Mouse (Mus musculus): ENCODE data around the gene Anapc11.
"Not testable (repeated sequence)": the region's sequence is repeated elsewhere in the genome, so short reads cannot be mapped to it uniquely, and the experiment has no call there.

Anapc11 gene

DNA sequence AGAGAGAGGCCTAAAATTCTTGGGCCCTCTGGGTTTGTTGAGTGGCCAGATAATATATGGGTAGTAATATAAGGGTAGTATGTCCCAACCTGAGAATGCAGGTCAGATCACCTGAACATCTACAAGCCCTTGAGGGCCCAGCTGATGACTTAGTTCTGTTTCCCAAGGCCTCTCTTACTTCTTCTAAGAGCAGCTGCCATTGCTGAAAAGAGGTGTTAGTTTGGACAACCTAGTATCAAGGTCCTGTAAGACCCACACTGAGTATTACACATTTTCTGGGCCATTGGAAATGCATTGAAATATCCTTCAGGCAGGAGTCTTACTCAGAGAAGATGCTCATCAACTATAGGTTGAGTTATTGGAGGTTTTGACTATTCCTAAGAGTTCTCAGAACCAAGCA, 22.3 kb upstream of the Anapc11 start:
- no peak for DNase-seq

DNA sequence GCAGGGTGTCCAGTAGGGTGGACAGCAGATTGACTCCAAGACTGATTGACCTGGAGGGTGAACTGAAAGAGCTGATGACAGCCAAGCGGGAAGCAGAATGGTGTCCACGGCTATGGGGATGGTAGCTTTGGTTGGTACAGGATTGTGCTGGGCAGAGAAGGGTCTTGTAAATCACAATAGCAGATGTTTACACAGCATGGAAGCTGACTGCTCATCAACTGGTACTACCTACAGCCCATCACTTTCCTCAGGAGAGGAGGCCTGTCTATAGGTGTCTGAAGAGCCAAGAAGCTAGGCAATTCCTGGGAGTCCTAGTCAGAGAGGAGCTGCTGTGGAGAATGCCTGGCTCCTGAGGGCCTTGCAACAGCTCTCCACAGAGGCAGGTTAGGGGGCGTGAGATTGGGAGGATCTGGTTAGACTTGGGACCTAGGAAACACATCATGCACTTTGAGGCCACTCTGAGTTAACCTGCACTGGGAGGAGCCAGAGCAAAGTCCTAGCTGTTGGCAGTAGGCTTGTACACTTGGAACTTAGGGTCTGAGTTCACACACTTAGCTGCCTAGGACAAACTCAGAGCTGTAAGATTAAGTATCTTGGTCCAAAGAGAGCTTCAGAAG, 21.7 kb upstream of the Anapc11 start:
- DNase-seq, result no peak

DNA sequence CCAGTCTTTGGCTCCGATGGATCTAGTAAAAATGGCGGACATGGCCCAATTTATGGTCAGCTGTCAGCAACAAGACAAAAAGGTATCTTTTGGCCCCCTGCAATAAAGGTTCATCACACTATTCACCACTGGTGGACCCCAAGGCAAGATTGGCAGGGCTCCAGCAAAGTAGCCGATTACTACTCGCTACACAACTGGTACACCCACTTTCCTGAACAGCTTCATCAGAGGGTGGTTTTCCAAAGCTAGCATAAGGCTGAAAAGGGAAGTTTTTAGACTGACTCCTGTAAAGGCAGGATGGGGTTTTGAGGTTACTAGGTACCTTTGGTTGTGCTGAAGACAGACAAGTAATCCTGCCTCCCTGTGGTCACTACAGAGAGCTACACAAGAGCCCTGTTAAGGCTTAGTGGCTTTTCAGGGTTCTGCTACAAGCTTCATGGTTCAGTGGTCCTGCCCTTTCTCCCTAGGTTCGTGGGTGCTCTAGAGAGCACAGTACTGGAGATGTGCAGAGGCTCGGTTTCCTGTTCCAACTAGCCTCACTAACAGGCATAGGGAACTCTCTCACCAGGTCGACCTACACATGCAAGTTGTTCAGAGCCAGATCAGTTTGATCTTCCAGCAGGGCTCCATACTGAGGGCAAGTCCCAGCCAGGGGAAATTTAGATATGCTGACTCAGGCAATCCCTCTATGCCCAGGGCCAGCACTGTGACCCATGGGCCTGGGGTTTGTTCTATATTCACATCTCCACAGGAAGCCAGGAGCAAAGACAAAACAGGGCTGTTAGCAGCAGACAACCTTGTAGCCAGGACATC, 20.8 kb upstream of the Anapc11 start:
- DNase-seq, result no peak

DNA sequence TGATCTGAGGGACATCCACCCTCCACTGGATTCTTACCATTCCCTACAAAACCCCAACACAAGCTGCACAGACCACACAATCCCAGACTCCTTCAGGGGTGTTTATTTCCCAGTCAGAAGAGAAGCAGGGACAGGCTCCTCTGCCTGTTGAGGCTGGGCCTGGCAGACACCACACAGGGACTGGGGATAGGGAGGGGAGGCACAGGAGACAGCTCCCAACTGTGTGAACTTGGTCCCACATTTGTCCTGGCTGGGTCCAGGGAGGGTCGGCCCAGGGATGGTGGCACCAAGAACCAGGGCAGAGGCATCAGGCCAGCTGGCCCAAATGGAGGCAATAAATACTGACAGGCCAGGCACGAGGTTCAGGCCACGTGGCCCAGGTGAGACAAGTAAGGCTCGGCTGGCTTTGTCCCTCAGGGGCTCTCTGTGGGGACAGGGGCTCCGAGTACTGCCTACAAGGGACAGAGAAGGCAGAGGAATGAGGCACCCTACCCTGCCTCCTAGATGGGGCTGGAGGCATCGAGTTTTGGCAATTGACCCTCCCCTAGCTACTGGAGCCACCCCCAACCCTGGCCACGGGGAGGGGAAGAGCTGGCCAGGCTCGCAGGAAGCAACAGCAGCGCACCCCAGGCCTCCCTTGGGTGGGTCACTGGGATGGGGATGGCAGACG, 20.1 kb upstream of the Anapc11 start:
- DNase-seq, result no peak

DNA sequence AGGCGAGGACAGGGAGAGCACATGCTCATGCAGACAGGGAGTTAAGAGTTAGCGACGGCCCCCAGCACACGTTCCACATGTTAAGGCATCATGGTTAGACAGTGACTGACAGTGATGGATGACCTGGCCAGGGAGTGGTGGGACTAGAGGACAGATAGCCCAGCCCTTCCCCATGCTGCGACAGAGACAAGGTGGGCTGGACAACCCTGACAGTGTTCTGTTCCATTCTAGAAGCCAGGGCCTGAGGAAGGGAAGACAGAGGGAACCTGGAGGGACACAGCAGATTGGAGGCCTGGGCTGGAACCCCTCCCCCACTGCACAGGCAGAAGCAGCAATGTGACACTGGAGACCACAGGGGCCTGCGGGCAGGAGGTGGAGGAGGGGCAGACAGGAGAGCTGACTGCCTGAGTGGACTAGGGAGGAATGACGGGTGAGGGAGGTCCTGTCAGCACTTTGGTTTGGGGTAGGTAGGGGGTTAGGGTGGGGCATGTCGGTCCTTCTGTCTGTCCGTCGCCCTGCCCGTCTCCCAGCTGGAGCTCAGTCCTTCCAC, 19.5 kb upstream of the Anapc11 start:
- DNase-seq, result peak in 1 of 2 experiments; percentile 31

DNA sequence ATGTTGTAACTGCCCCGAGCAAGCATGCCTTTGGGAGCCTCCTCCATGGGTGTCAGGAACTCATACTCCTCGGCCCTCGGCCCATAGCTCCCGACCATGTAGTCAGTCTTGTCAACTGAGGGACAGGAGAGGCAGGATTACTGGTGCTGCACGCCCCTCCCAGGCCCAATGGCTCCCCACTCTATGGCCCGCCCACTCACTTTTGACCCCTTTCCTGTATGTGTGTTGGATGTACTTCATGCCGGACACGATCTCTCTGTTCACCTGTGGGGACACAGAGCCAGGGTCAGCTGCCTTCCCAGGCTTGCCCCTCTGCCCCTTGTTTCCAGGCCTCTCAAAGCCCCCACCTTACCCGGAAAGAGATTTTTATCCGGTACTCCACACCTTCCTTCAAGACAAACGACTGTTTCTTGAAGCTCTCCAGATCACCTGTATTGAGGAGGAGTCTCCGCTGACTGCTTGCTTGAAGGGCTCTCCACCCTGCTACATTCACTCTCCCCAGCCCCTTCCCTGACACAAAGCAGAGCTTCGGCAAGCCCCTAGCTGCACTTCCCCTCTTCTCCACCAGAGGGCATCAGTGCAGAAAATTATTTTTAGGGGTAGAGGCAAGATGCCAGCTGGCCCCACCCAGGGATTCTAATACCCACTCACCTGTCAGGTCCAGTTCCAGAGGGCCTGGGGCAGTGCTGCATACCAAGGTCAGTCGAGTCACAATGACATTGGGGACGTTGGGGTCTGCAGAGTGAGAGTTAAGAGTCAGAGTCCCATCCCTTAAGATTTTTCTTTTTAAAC, 18.7 kb upstream of the Anapc11 start:
- DNase-seq, result peak; percentile 48 to 75

DNA sequence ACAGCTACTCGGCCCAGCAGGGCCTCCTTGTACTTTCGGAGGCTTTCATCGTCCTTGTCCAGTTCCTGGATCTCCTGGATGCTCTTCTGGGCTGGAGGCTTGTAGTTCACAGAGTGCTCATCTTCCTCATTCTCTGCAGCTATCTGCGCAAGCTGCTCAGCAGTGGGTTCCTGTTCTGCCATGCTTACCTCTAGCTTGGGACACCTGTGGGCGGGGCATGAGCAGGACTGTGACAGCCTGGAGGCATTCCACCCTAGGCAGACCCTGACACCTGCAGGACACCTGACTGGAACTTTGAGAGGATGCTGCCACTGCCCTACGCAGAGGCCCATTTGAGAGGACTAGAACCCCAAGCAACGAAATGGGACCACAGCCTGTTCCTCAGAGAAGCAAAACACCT, 18.0 kb upstream of the Anapc11 start:
- peak in 1 of 2 experiments; percentile 35 for DNase-seq

DNA sequence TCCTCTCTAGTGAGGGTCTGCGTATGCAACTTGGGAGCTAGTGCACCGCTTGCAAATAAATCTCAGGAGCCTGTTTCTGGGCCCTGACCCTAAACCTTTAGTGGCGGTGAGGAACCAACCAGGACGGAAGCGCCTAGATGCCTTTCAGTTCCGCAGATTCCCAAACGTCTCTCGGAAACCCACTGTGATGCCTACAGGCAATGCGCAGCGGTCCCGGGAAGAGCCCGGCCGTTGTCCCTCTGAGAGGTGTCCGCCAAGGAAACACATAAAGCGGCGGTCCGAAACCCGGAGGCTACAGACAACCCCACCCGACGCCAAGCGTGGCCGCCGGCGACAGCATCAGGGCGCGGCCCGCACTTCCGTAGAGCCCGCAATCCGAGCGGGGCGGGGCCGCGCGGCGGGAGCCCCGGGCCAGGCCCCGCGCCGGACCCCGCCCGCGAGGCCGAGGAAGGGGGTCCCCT, 17.3 kb upstream of the Anapc11 start:
- DNase-seq, result peak in 1 of 2 experiments; percentile 27

DNA sequence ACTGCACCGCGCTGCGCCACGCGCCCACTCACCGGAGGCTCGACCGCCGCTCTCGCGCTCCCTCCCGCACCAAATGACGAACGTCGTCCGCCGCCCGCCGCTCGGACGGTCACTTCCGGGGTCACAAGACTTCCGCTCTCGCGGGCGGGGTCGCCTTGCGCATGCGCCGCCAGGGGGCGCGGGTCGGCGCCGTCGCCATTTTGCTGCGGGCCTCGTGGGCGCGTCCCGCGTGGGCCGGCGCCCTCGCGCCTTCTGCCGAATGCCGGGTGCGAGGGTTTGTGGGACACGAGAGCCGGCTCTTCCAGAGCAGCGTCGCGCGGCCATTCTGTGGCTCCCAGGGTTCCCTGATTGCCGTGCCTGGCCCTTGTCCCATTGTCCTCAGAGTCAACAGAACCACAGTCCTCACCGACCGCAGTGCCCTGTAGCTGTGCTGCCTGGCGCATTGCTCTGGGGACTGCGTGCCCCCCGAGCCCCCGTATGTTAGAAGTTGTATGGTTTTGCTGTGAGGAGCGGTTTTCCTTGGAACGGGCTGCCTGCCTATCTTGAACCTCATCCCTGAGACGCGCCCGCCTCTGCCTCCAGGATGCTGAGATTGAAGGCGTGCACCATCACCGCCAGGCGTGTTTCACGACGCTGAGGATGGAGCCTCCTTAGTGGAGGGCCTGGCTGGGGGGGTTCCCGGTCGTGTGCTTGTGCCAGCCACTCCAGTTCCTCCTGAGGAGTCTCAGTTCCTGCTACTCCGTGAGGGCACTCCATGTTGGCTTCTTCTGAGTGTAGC, 16.5 kb upstream of the Anapc11 start, which contains the start of gene Arhgdia:
Arhgdia (minus strand) TSS at position 135 of the 778 bp plus-strand sequence.
- peak; percentile 72 to 80 for DNase-seq

DNA sequence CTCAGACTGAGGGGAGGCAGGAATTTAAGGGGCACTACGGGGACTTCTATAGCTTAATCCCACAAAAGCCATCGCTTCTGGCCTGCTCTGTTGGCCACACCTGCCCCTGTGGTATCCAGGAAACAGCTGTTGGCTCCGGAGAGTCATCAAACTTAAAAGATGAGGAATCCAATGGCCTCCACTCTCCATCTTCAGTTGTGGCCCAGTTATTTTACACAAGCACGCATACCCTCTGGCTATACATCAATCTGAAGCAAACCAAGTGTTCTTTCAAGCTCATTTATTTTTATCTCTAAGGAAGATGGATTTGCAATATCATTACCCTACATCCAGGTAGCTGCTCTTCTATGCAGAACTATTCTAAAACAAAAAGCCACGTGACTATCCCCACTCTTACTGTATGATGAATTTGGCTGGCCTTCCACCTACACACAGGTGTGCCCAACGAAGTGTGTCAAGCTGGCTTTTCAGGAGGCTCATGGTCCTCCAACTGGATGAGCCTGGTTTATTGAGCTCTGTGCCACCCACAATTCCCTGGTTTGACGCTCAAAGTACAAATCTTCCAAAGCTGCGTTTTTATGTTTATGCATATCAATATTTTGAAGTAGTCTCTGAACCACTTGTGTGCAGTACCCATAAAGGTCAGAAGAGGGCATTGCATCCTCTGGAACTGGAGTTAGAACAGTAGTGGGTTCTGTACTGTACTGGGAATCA, 15.8 kb upstream of the Anapc11 start:
- DNase-seq, result peak in 1 of 2 experiments; percentile 34

DNA sequence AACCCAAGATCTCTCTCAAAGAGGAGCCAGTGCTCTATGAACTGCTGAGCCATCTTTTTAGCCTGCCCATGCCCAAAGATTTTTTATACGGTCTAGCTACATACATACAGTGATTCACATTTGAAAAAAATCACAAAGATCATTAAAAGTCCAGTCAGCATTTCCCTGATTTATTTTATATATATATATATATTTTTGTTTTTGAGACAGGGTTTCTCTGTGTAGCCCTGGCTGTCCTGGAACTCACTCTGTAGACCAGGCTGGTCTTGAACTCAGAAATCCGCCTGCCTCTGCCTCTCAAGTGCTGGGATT, 15.3 kb upstream of the Anapc11 start:
- not testable (repeated sequence) for DNase-seq

DNA sequence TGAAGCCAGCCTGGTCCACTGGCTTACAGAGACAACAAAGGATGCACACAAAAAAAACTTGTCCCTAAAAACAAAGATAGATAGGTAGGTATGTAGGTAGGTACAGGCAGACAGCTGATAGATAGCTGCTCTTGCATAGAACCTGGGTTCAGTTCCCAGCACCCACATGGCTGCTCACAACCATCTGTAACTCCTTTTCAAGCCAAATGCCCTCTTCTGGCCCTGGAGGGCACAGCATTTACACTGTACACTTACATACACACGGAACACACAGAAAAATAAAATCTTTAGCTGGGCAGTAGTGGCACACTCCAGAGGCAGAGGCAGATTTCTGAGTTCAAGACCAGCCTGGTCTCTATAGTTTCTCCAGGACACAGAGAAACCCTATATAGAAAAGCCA, 14.3 kb upstream of the Anapc11 start:
- no peak for DNase-seq

DNA sequence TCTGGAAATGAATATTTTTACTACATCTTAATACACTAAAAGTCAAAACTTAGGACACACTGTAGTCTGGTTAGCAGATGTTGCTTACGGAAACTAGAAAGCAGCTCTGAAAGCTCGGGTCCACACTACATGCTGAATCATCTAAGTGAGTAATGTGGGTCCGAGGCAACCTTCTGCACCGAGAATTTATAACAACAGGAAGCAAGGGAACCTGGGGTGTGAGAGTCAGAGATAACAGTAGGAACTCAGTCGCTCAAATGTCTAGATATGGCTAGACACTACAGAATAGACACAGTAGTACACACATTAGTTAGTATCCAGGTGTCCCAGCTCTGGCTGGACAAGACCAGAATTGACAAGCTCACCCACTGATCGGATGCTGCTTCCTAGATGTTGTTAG, 9.7 kb upstream of the Anapc11 start:
- no peak for DNase-seq

DNA sequence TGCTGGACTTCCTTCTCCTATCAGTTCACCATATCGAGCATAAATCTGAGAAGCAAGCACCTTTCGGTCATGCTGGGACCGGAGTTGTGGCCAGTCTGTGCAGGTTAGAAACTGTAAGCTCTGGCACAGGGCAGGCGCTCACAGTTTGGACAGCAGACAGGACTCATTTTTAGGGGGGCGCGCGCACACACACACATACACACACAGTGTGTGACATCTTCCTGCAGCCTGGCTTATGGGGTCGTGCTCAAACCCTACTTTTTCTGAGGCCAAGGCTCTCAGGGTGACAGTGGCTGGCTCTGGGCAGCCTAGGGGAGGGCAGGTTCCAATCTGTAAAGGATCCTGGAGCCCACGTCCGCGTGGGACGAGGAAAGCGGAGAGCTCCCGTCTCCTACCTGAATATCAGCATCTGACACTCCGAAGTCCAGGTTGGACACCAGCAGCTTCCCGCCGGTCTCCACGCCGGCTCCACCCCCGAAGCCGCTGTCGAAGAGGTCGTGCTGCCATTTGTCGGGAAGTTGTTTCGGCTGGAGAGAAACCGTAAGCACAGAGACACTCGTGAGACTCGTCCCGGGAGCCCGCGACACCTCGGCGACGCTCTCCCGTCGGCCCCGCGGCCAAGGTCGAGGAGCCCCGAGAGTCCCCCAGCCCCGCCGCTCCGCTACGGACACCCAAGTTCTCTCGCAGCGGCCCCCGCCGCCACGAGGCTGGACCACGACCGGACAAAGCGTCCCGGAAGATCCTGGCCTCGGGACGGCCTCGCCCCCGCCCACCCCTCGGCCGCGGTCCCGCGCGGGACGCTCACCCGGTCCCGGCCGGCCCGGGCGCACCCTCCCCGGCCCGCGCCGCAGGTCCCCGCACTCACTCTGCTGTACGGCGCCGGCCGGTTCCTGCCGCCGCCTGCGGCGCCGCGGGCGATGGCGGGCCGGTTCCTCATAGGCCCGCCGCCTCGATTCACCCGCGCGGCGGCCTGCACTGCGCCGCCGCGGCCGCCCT, 683 bp upstream of the Anapc11 start:
- DNase-seq, result no peak

DNA sequence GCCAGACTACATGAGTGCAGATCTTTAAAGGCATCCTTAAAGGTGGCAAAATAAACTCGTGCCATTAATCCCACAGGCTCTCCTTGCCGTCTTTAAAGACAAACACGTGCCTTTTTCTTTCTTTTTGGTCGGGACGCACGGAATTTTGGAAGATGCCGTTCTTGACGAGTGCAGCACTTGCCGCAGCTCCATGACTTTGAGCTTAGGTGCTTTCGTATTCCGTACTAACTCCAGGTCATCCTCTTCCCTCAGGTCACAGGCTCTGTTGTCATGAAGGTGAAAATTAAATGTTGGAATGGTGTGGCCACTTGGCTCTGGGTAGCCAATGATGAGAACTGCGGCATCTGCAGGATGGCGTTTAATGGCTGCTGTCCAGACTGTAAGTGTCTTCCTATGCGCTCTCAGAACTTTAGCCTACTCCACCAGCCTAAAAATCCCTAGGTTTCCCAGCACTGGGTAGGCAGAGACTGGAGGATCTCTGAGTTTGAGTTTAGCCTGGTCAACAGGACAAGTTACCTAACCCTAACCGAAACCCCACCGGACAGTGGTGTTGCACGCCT, 849 bp downstream of the Anapc11 start:
- DNase-seq, result no peak

DNA sequence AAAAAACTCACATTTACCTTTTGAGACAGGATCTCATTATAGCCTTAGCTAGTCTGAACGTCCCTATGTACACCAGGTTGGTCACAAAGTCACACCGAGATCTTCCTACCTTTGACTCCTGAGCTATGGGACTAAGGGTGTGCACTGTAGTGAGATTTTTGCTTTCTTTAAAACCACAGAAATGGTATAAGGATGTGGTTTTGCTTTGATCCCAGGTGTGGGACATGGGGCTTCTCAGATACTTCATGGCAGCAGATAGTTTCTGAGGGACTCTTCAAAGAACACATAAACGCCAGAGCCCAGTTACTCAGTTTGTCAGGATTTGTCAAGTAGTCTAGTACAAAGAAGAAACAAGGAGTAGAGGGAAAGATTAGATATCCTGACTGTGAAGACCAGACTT, 2.5 kb downstream of the Anapc11 start:
- no peak for DNase-seq

DNA sequence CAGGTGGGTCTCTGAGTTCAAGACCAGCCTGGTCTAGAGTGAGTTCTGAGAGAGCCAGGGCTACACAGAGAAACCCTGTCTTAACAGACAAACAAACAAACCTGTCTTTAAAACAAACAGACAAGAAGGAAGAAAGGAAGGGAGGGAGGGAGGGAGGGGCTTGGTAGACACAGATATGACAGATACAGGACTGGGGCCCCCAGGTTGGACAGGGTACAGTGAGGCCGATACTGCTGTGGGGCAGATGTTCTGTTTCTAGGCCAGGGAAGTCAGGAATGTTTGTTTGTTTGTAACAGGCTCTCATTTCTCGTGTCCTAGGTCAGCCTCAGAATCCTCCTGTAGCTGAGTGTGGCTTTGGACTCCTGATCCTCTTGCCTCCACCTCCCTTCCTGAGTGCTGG, 5.3 kb downstream of the Anapc11 start:
- no peak for DNase-seq

DNA sequence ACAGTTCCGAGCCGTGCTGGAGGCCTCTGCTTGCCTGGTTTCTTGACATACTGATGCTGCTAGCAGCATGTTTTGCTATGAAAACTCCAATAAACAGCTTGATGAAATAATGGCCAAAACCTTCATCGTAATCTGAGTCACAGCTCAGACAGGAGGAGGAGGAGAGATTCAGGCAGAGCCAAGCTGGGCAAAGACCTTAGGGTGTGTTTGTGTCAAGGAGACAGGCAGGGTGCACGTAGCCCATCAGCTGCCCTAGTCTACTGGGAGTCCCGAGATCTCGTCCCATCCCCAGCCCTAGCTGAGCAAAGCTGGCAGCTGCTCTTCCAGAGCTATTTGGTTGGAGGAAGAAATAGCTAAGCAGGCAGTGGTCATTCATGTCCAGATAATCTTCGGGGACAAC, 7.4 kb downstream of the Anapc11 start:
- no peak for DNase-seq

DNA sequence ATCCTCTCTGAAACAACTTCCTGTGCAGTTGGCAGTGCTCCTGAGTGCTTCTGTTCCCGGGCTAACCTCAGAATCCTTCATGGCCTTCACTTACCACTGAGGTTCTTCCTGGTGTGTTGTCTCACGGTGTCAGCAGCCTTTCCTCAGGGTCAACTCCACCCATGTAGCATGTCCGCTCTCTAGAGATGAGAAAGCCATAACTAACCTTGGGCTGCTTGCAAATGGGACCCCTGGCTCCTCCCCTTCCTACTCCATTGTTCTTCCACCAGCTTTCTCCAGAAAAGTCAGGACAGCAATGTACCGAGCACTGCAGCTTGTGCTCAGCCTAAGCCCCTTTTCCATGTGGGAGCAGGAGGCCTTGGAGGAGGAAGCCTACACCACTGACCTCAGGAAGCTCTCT, 8.5 kb downstream of the Anapc11 start:
- no peak for DNase-seq

All from thymus, adult 18-20 months (tissue).